Mouse (Mus musculus) hindbrain, embryonic 15.5 days (tissue): ENCODE measurements around the gene Pgrmc1. TPM values are rescaled to one million over a fixed set of nuclear protein-coding genes. Genes with fewer than 3 reads are reported as not detected.

Experiments
- ATAC-seq: fragments of 200-750 bp; cut with Nextera tagmentation; 2 replicates; pipeline ENCODE4 v1.8.0; 2017; ENCODE audit warnings: low read depth, moderate number of reproducible peaks, moderate TSS enrichment; ENCODE audit not compliant: low FRiP score
- H3K27ac ChIP-seq: fragments of 300-500 bp; sonication (generic); replicated peaks from 2 replicates; pipeline ENCODE4 v1.5.1; 2015; ENCODE audit warnings: mild to moderate bottlenecking, inconsistent platforms
- H3K27me3 ChIP-seq: fragments of 300-500 bp; sonication (generic); 2 replicates; pipeline ENCODE4 v1.6.1; 2015; ENCODE audit warnings: control low read depth, inconsistent platforms
- H3K36me3 ChIP-seq: fragments of 300-500 bp; sonication (generic); 2 replicates; pipeline ENCODE4 v1.6.1; 2015; ENCODE audit warnings: control low read depth, inconsistent platforms
- H3K4me1 ChIP-seq: fragments of 300-500 bp; sonication (generic); replicated peaks from 2 replicates; pipeline ENCODE4 v1.6.1; 2015; ENCODE audit warnings: control low read depth, inconsistent platforms
- H3K4me2 ChIP-seq: fragments of 300-500 bp; sonication (generic); 2 replicates; pipeline ENCODE4 v1.6.1; 2015; ENCODE audit warnings: moderate library complexity, mild to moderate bottlenecking, inconsistent platforms
- H3K4me3 ChIP-seq: fragments of 300-500 bp; sonication (generic); 2 replicates; pipeline ENCODE4 v1.5.1; 2015; ENCODE audit warnings: mild to moderate bottlenecking, inconsistent platforms
- H3K9ac ChIP-seq: fragments of 300-500 bp; sonication (generic); 2 replicates; pipeline ENCODE4 v1.6.1; 2015; ENCODE audit warnings: inconsistent platforms
- H3K9me3 ChIP-seq: fragments of 300-500 bp; sonication (generic); 2 replicates; pipeline ENCODE4 v1.6.1; 2016; ENCODE audit warnings: control low read depth, inconsistent platforms
- WGBS: fragments of 180-500 bp; shearing (Covaris S2); methylation state at CpG from one replicate; pipeline ENCODE4 v1.1.7; 2015; 5-methylcytosine and 5-hydroxymethylcytosine counted together
- polyA plus RNA-seq: library from polyadenylated mRNA; unstranded; fragments of >200 nt; fragmentation: Nextera tagmentation; extraction: Ambion mirVana; gene quantifications from 2 replicates; pipeline ENCODE4 v1.2.1, GENCODE M21; 2015

Pgrmc1 gene
- polyA plus RNA-seq, 1 experiment from 2014 or later: 607 TPM

DNA sequence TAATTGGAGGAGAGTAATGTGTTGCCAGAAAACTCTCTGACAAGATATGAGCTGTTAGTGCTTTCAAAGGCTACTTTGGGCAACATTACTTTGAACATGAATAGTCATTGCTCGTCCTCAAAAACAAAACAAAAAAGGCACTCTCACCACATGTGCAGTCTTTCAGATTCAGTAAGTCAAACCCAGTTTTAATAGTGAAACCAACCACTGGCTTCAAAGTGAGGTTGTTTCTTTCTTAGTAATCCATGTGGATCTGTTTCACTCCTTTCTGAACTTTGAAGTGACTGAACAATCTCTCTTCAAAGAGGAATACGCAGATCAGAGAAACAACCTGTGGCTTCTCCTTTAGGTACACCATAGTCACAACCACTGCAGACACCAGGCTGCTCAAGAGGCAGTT is 11.1 kb downstream of the Pgrmc1 start:
- Histone ChIP-seq H3K36me3 (peaks cover 12% of the 10 kb centered on the region; the same call in 1 of the 2 replicates), H3K27me3 (no peaks in the 10 kb centered on the region), H3K4me3 (no peak overlapping the region)

GRCm38 (mm10) chrX:36628102-36628501 is 30.1 kb downstream of the Pgrmc1 start:
- H3K9me3 ChIP-seq: no peaks in the 10 kb centered on the region
- H3K36me3 ChIP-seq: no peaks in the 10 kb centered on the region
- 77% methylated on average over 3 of the region's 3 CpGs for WGBS
- no peaks in the 10 kb centered on the region for H3K27me3 ChIP-seq
- no peak overlapping the region for H3K27ac ChIP-seq
- no peaks in the 10 kb centered on the region for H3K4me1 ChIP-seq
- H3K4me2 ChIP-seq: no peak overlapping the region
- no peak for ATAC-seq
- no peak overlapping the region for H3K9ac ChIP-seq
- H3K4me3 ChIP-seq: no peak overlapping the region

More for the DNA sequence above, 11.1 kb downstream of the Pgrmc1 start:
- Histone ChIP-seq H3K27ac (no peak overlapping the region), H3K9me3 (no peaks in the 10 kb centered on the region), H3K9ac (no peak overlapping the region), H3K4me1 (no peaks in the 10 kb centered on the region), H3K4me2 (no peak overlapping the region)
- WGBS: 81% methylated on average over 2 of the region's 2 CpGs
- no peak for ATAC-seq

GRCm38 (mm10) chrX:36630771-36631170 is 32.8 kb downstream of the Pgrmc1 start:
- H3K27me3 ChIP-seq: no peaks in the 10 kb centered on the region
- no peak overlapping the region for H3K9ac ChIP-seq
- 7% methylated on average over 1 of the region's 1 CpGs for WGBS
- H3K4me2 ChIP-seq: no peak overlapping the region
- H3K4me1 ChIP-seq: no peaks in the 10 kb centered on the region
- no peaks in the 10 kb centered on the region for H3K9me3 ChIP-seq
- no peak overlapping the region for H3K27ac ChIP-seq
- H3K4me3 ChIP-seq: no peak overlapping the region
- ATAC-seq: no peak
- peaks cover 4% of the 10 kb centered on the region for H3K36me3 ChIP-seq

DNA sequence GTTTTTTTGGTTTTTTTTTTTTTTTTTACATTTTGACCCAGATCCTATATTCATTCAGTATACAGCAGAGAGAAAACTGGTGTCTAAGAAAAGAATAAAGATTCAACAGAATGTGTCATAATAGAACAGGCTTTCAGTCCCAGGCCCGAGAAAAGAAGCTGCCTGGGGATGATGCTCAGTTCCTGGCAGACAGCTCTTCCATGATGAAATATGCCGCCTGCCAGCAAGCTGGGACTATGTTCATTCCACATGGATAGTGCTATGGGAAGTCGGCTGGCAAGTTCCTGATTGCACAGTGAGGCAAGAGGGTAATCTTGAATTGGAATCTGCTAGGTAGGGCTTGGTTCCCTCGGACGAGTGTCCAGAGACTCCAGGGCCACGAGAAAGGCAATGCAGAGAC is 42.0 kb downstream of the Pgrmc1 start:
- Histone ChIP-seq H3K36me3 (peaks cover 4% of the 10 kb centered on the region), H3K27ac (no peak overlapping the region), H3K4me3 (no peak overlapping the region), H3K9me3 (no peaks in the 10 kb centered on the region), H3K9ac (no peak overlapping the region), H3K27me3 (no peaks in the 10 kb centered on the region), H3K4me1 (peaks cover 6% of the 10 kb centered on the region; the same call in 1 of the 2 replicates), H3K4me2 (no peak overlapping the region)
- WGBS: 69% methylated on average over 6 of the region's 6 CpGs
- ATAC-seq: no peak

GRCm38 (mm10) chrX:36644657-36645551 is 46.9 kb downstream of the Pgrmc1 start, which contains the start of gene Akap17b:
TSS of gene Akap17b (minus strand) at chrX:36645395.
- no peaks in the 10 kb centered on the region for H3K36me3 ChIP-seq
- H3K9ac ChIP-seq: peak within 1 kb of the TSS; percentile 70
- H3K4me1 ChIP-seq: peaks cover 6% of the 10 kb centered on the region; the same call in 1 of the 2 replicates
- H3K4me3 ChIP-seq: peak within 1 kb of the TSS; percentile 70
- no peaks in the 10 kb centered on the region for H3K9me3 ChIP-seq
- 24% methylated on average over 49 of the region's 60 CpGs for WGBS
- peak within 1 kb of the TSS; percentile 86 for H3K27ac ChIP-seq
- ATAC-seq: peak; percentile 97
- no peaks in the 10 kb centered on the region for H3K27me3 ChIP-seq
- peak within 1 kb of the TSS; percentile 56 for H3K4me2 ChIP-seq

Other genes starting within 250 kb of the Pgrmc1 start
- gene Gm6268, start 196.9 kb upstream of the Pgrmc1 start, polyA plus RNA-seq: not detected in 2 replicates
- gene Gm14569, start 106.4 kb upstream of the Pgrmc1 start, polyA plus RNA-seq: 0.05 TPM in 1 of 2 replicates, not detected in the other
- gene Akap17b, start 47.2 kb downstream of the Pgrmc1 start, polyA plus RNA-seq: 6.1 and 6.3 TPM in 2 replicates
- gene Slc25a43, start 145.5 kb downstream of the Pgrmc1 start, polyA plus RNA-seq: 0.44 and 1.3 TPM in 2 replicates
- gene Slc25a5, start 197.4 kb downstream of the Pgrmc1 start, polyA plus RNA-seq: 506 and 575 TPM in 2 replicates